Mouse (Mus musculus) thymus, postnatal 25 days (tissue): ENCODE measurements around the gene Cdc25a.

Experiments used
- DNase-seq: peaks from one replicate; pipeline ENCODE4 v3.0.0; 2022

Gene Cdc25a

GRCm38 (mm10) chr9:109939401-109939800, 64.0 kb downstream of the Cdc25a start:
- DNase-seq, result no peak

- DNase-seq, result no peak
These were observed 67.4 kb downstream of the Cdc25a start for GRCm38 (mm10) chr9:109942796-109943195.
